Mouse (Mus musculus) adrenal gland, adult 18-20 months (tissue): ENCODE data around the gene Zfp503. TPM values are rescaled to one million over a fixed set of nuclear protein-coding genes. Genes with fewer than 3 reads are reported as not detected.

Source experiments
- DNase-seq, 2 experiments: peaks; one replicate each; pipeline ENCODE4 v3.0.0; 2021 to 2022; ENCODE audit warnings: low spot score in 2 of 2
- microRNA-seq, 2 experiments: library from miRNA; unstranded; fragments of <30 nt; microRNA quantifications; one replicate each; pipeline ENCODE4 v1.2.0; 2021; ENCODE audit warnings: borderline number of aligned reads in 2 of 2
- total RNA-seq, 2 experiments: library from RNA; stranded (reverse); gene quantifications; 1 replicate in 1 of 2; 2 replicates in 1 of 2; pipeline ENCODE4 v1.2.3; 2021

The Zfp503 gene
- total RNA-seq, 2 experiments from 2014 or later: 21.9 to 25.3 TPM

GRCm38 (mm10) chr14:21981462-21981861 lies 7.9 kb downstream of the Zfp503 start:
- DNase-seq: peak; percentile 84 to 88

GRCm38 (mm10) chr14:21968978-21969377 lies 20.4 kb downstream of the Zfp503 start:
- peak; percentile 75 to 82 for DNase-seq

GRCm38 (mm10) chr14:21967375-21968010 lies 21.9 kb downstream of the Zfp503 start:
- no peak for DNase-seq

- DNase-seq: no peak
Measured at GRCm38 (mm10) chr14:21966276-21966675, 23.1 kb downstream of the Zfp503 start.

- DNase-seq: no peak
Measured at GRCm38 (mm10) chr14:21962381-21963050, 26.9 kb downstream of the Zfp503 start.

GRCm38 (mm10) chr14:21959243-21959642 lies 30.2 kb downstream of the Zfp503 start:
- DNase-seq: no peak

GRCm38 (mm10) chr14:21958643-21959042 lies 30.8 kb downstream of the Zfp503 start:
- no peak for DNase-seq

GRCm38 (mm10) chr14:21952541-21952940 lies 36.9 kb downstream of the Zfp503 start:
- no peak for DNase-seq

- no peak for DNase-seq
Measured at GRCm38 (mm10) chr14:21951896-21952523, 37.4 kb downstream of the Zfp503 start.

GRCm38 (mm10) chr14:21944946-21945345 lies 44.5 kb downstream of the Zfp503 start:
- DNase-seq: no peak

- DNase-seq: no peak
Measured at GRCm38 (mm10) chr14:21941581-21941980, 47.8 kb downstream of the Zfp503 start.

- DNase-seq: no peak
Measured at GRCm38 (mm10) chr14:21937116-21937515, 52.3 kb downstream of the Zfp503 start.

- DNase-seq: no peak
Measured at GRCm38 (mm10) chr14:21936102-21936630, 53.2 kb downstream of the Zfp503 start.

Small RNA genes within 50 kb of the gene (microRNA-seq; reads per million reads assigned to microRNA genes)
- gene Gm27532: 0 reads per million in 2 experiments

Other genes starting within 250 kb of the Zfp503 start
- 10 to 100 TPM; 45.1 to 52.9 TPM for gene Samd8, start 239.1 kb downstream of the Zfp503 start, total RNA-seq
- gene Dusp13, start 238.4 kb downstream of the Zfp503 start, total RNA-seq: under 1 TPM in 1 of 2 experiments, not detected in 1; 0.77 TPM
- 100 to 1,000 TPM; 205 to 245 TPM for gene Vdac2, start 164.4 kb downstream of the Zfp503 start, total RNA-seq
- 10 to 100 TPM; 60.4 to 63.9 TPM for gene Comtd1, start 140.6 kb downstream of the Zfp503 start, total RNA-seq
- 1 to 10 TPM; 6.8 to 9.1 TPM for gene Lrmda, start 30.1 kb upstream of the Zfp503 start, total RNA-seq